Mouse (Mus musculus) C2C12 (cell line): ENCODE measurements at regions not wholly inside any gene's neighbourhood (a gene's known extent, or its start where the extent isn't known, plus 50 kb on each side); places are given as distances from the start of the nearest gene placed in this dataset.

Source experiments
- H3K27me3 ChIP-seq: one replicate; pipeline ENCODE4 v1.6.1; 2011; ENCODE audit not compliant: control insufficient read depth, insufficient read depth, insufficient read length
- H3K36me3 ChIP-seq: one replicate; pipeline ENCODE4 v1.6.1; 2011; ENCODE audit not compliant: control insufficient read depth, insufficient read depth
- H3K4me3 ChIP-seq: one replicate; pipeline ENCODE4 v1.5.1; 2011; ENCODE audit warnings: mild to moderate bottlenecking, control low read depth; ENCODE audit not compliant: poor library complexity, insufficient read depth, severe bottlenecking
- H3K79me2 ChIP-seq: one replicate; pipeline ENCODE4 v1.6.1; 2011; ENCODE audit not compliant: control insufficient read depth, insufficient read depth
- H3K79me3 ChIP-seq: one replicate; pipeline ENCODE4 v1.6.1; 2011; ENCODE audit warnings: low read depth, control low read depth
- H3ac ChIP-seq: one replicate; pipeline ENCODE3; 2011; ENCODE audit warnings: low read depth; ENCODE audit not compliant: control insufficient read depth, insufficient read length
- MYOD1 ChIP-seq: IDR thresholded peaks from one replicate; pipeline ENCODE4 v1.6.1; 2011; ENCODE audit warnings: low read depth; ENCODE audit not compliant: control insufficient read depth, insufficient read length
- MYOG ChIP-seq: IDR thresholded peaks from one replicate; pipeline ENCODE4 v1.6.1; 2011; ENCODE audit not compliant: control insufficient read depth, insufficient read length; ENCODE audit errors: extremely low read depth
- USF1 ChIP-seq: IDR thresholded peaks from one replicate; pipeline ENCODE4 v1.6.1; 2011; ENCODE audit warnings: low read depth, mild to moderate bottlenecking, control low read depth, moderate library complexity

- Histone ChIP-seq H3K79me2 (no peaks in the 10 kb centered on the region), H3K36me3 (no peaks in the 10 kb centered on the region), H3K79me3 (no peaks in the 10 kb centered on the region), H3K4me3 (no peak overlapping the region), H3ac (no peak overlapping the region), H3K27me3 (no peaks in the 10 kb centered on the region)
- TF ChIP-seq MYOD1 = peak; percentile 49
- TF ChIP-seq MYOG = no peak
Measured at GRCm38 (mm10) chr1:69771436-69771835, 55.3 kb upstream of the Spag16 start.

GRCm38 (mm10) chr1:69775589-69775988 is 51.2 kb upstream of the Spag16 start:
- peak; percentile 78 for TF ChIP-seq USF1
- TF ChIP-seq MYOG = no peak
- Histone ChIP-seq H3K79me2 (no peaks in the 10 kb centered on the region), H3K79me3 (no peaks in the 10 kb centered on the region), H3K27me3 (no peaks in the 10 kb centered on the region), H3K36me3 (no peaks in the 10 kb centered on the region), H3ac (no peak overlapping the region), H3K4me3 (no peak overlapping the region)
